Mouse (Mus musculus) CH12.LX (cell line): ENCODE results near the gene Rmdn2.

Experiments used
- CTCF ChIP-seq, 2 experiments: IDR thresholded peaks in 1 of 2; conservative IDR thresholded peaks in 1 of 2; 2 replicates each; pipeline ENCODE4 v1.5.1; 2011 to 2012; ENCODE audit warnings: low read depth in 2 of 2, low read length in 2 of 2, improper control_type of control experiment in 1 of 2, inconsistent platforms in 1 of 2, mild to moderate bottlenecking in 1 of 2, moderate library complexity in 1 of 2
- JUND ChIP-seq: conservative IDR thresholded peaks from 2 replicates; pipeline ENCODE4 v1.6.1; 2011; ENCODE audit warnings: low read depth, low read length, improper control_type of control experiment
- POLR2AphosphoS2 ChIP-seq: IDR thresholded peaks from 2 replicates; pipeline ENCODE4 v1.6.1; 2011; ENCODE audit warnings: low read depth, low read length, improper control_type of control experiment
- TCF12 ChIP-seq: IDR thresholded peaks from 2 replicates; pipeline ENCODE4 v1.6.1; 2014; ENCODE audit warnings: low read depth, mild to moderate bottlenecking, inconsistent platforms, low read length, improper control_type of control experiment

- TF ChIP-seq JUND (no peak), CTCF (conservative IDR thresholded peaks at IDR 0.05 in 1 of 2, IDR thresholded peaks at IDR 0.05 in 1 of 2; ENCODE audit: low read depth in 2 of 2, low read length in 2 of 2) (no peak), POLR2AphosphoS2 (no peak), TCF12 (no peak)
Observed at GRCm38 (mm10) chr17:79609697-79610096, 2.0 kb upstream of the Rmdn2 start.
